Mouse (Mus musculus) stomach, postnatal 0 days (tissue): ENCODE measurements around the gene Sgca.

ENCODE experiments used
- CTCF ChIP-seq: IDR thresholded peaks from 2 replicates; pipeline ENCODE4 v1.5.1; 2016; ENCODE audit warnings: antibody characterized with exemption, low read depth, mild to moderate bottlenecking, moderate library complexity
- EP300 ChIP-seq: optimal IDR thresholded peaks from 2 replicates; pipeline ENCODE3; 2016; ENCODE audit warnings: antibody characterized with exemption

GRCm38 (mm10) chr11:95015484-95015883 lies 39.4 kb upstream of the Sgca start:
- TF ChIP-seq CTCF: no peak
- no peak for TF ChIP-seq EP300
